Mouse (Mus musculus): ENCODE data around the gene Nptxr.

- no peak for TF ChIP-seq EP300 (IDR thresholded peaks at IDR 0.05)
- TF ChIP-seq CTCF (IDR thresholded peaks at IDR 0.05) = no peak
Observed at GRCm38 (mm10) chr15:79790111-79790510, 14.5 kb downstream of the Nptxr start.

All from lung, postnatal 0 days (tissue).